Mouse (Mus musculus) erythroblast, embryonic 14.5 days (primary cell): Measurements from ENCODE around the gene Ubr7. TPM values are rescaled to one million over a fixed set of nuclear protein-coding genes. Genes with fewer than 3 reads are reported as not detected.

Source experiments
- H3K27me3 ChIP-seq: 2 replicates; pipeline ENCODE4 v1.6.1; 2012; ENCODE audit warnings: inconsistent platforms; ENCODE audit not compliant: control insufficient read depth
- H3K36me3 ChIP-seq: 2 replicates; pipeline ENCODE4 v1.6.1; 2012; ENCODE audit warnings: mild to moderate bottlenecking, inconsistent platforms; ENCODE audit not compliant: control insufficient read depth
- H3K4me1 ChIP-seq: 2 replicates; pipeline ENCODE4 v1.6.1; 2012; ENCODE audit warnings: inconsistent platforms; ENCODE audit not compliant: control insufficient read depth
- H3K4me3 ChIP-seq: replicated peaks from 2 replicates; pipeline ENCODE3; 2012; ENCODE audit warnings: moderate library complexity, mild to moderate bottlenecking, inconsistent platforms
- H3K9me3 ChIP-seq: 2 replicates; pipeline ENCODE4 v1.6.1; 2012; ENCODE audit warnings: low read length, inconsistent platforms, mixed read lengths; ENCODE audit not compliant: control insufficient read depth
- GATA1 ChIP-seq: IDR thresholded peaks from 2 replicates; pipeline ENCODE4 v1.6.1; 2012; ENCODE audit warnings: low read length, inconsistent platforms, mixed read lengths
- TAL1 ChIP-seq: IDR thresholded peaks from 3 replicates; pipeline ENCODE4 v1.6.1; 2012; ENCODE audit warnings: low read length, inconsistent platforms, mixed read lengths
- polyA plus RNA-seq: library from polyadenylated mRNA; stranded (reverse); fragments of >175 nt; gene quantifications from 2 replicates; pipeline ENCODE4 v1.2.3, GENCODE M21; 2012

The Ubr7 gene
- polyA plus RNA-seq, 1 experiment, result 1.8 TPM

DNA sequence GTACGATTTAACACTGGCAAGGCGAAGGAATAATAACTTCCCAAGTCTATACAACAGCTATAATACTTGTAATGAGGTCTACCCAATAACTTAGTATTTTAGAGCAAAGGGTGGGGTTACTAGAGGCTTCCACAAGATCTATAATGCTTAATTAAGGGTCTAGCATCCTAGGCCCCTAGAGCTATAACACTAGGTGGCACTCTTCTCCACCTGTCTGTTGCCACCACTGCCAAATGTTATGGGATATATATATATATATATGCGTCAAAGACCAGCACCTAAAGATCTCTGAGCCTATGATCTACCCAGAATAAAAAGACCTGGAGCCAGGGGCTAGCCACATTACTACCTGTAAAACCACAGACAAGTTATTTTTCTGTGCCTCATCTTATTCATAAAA lies 17.5 kb upstream of the Ubr7 start:
- no peak for TF ChIP-seq TAL1
- no peak for TF ChIP-seq GATA1
- peaks cover 26% of the 10 kb centered on the region for H3K4me1 ChIP-seq
- H3K27me3 ChIP-seq, result no peaks in the 10 kb centered on the region
- peaks cover 27% of the 10 kb centered on the region for H3K36me3 ChIP-seq
- H3K4me3 ChIP-seq, result no peak overlapping the region
- H3K9me3 ChIP-seq, result no peaks in the 10 kb centered on the region

DNA sequence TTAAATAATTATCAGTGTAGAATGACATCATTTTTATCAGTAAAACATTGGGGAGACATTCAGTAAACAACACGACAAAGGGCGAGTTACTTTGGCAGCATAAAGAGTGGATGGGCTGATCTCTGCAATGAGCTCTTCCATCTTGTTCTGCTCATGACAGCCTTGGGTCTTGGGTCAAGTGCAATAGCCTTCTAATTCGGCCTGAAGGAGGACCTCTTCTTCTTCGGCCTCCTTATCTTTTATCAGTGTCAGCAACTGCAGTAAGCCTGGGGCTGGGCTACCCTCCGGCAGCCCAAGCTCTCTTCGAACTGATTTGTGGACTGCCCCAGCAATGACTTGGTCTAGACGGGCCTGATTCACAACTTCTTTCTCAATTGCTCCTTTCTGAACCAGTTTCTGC lies 15.7 kb upstream of the Ubr7 start:
- Histone ChIP-seq H3K9me3 (no peaks in the 10 kb centered on the region), H3K36me3 (peaks cover 45% of the 10 kb centered on the region), H3K27me3 (no peaks in the 10 kb centered on the region), H3K4me3 (no peak overlapping the region), H3K4me1 (peaks cover 32% of the 10 kb centered on the region)
- no peak for TF ChIP-seq TAL1
- no peak for TF ChIP-seq GATA1

DNA sequence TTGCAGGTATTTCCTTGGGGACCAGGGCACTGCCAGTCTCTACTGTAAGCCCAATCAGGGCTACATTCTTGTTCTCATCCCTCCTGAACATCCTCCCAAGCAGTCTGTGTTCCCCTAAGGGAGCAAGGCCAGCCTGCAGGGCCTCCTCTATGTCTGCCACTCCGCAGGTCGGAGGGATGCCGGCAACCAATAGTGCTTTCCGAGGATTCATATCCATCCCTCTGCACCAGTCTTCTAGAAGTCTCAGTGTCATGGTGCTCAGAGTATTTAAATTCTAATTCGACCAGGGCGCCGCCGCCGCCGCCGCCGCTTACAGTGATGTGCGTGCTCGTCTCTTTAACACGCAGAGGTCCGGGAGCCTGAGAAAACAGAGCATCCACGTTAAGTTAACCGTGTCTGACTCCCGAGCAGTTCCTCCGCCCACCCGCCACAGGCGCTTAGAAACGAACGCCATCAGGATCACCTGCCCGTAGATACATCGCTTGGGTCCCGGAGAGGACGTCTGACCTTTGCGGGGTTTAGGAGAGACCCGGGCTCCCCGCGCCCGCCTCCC lies 14.7 kb upstream of the Ubr7 start:
- TF ChIP-seq TAL1 (no peak), GATA1 (no peak)
- Histone ChIP-seq H3K36me3 (peaks cover 55% of the 10 kb centered on the region), H3K4me1 (peaks cover 32% of the 10 kb centered on the region), H3K9me3 (no peaks in the 10 kb centered on the region), H3K27me3 (no peaks in the 10 kb centered on the region), H3K4me3 (peak overlapping the region; percentile 76)

DNA sequence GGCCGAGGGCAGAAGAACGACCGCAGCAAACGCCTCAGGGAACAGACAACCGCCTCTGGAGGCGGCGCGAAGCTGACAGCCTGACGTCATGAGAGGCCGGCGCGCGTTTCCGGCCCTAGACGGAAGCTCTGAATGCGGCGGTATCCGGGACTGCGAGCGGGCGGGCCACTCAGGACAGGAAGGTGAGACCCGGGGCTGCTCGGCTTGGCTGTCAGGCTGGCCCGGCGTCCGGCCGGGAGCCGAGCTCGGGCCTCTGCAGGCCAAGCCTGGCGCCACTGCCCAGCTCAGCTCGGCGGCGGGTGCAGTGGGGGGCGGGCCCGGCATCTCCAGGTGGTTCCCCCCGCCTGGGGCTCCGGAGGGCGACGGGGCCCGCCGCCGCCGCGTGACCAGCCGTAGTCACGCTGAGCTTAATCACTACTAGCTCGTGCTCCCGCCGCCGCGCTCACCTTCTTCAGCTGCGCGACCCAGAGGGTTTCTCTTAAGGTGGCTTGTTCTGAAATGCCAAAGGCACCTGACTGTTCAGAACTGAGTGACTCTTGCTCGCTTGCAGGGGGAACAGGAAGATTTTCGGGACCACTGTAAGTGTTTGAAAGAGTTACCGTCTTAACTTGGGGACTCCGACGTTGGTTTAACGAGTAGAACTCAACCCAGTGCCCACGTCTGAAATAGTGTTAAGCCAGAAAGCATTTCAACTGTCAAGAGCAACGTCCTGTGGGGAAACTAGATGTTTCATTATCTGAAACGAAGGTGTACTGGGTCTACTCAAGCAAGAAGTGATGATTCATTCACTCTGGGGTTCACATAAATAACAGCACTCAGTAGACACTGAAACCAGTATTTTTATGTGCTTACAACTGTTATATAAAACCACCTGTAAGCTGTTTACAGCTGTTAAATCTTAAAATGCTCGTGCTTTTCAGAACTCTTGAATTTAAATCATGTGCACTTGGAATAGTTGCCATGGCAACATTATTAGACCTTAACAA lies 13.9 kb upstream of the Ubr7 start, which contains the start of the genes Moap1 and Tmem251:
Gene Moap1, minus strand, starts transcription at position 73 of the 986 bp plus-strand sequence.
Gene Tmem251, plus strand, starts transcription at position 174 of the 986 bp plus-strand sequence.
- TF ChIP-seq GATA1, result no peak
- TF ChIP-seq TAL1, result no peak
- H3K4me1 ChIP-seq, result peaks cover 34% of the 10 kb centered on the region
- peaks cover 63% of the 10 kb centered on the region for H3K36me3 ChIP-seq
- H3K9me3 ChIP-seq, result no peaks in the 10 kb centered on the region
- H3K4me3 ChIP-seq, result peak within 1 kb of the TSS; percentile 76
- no peaks in the 10 kb centered on the region for H3K27me3 ChIP-seq

DNA sequence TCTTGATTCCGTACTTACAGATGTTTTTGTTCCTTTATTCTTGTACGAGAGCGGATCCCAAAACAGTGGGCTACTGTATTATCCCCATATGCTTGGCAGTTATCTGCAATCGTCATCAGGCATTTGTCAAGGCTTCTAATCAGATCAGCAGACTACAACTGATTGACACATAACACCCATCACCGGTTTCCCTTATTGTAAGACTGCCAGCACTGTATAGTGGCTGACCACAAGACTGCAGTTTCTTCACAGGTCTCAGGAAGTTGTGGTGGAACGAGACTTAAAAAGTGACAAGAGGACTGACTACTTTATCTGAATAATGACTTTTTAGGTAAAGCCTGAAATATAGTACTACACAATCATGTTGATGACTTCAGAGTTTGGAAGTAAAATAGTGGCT lies 12.9 kb upstream of the Ubr7 start:
- H3K4me3 ChIP-seq, result peak overlapping the region; percentile 76
- H3K36me3 ChIP-seq, result peaks cover 69% of the 10 kb centered on the region
- peaks cover 38% of the 10 kb centered on the region for H3K4me1 ChIP-seq
- H3K9me3 ChIP-seq, result no peaks in the 10 kb centered on the region
- TF ChIP-seq GATA1 (peak; percentile 77), TAL1 (no peak)
- no peaks in the 10 kb centered on the region for H3K27me3 ChIP-seq

DNA sequence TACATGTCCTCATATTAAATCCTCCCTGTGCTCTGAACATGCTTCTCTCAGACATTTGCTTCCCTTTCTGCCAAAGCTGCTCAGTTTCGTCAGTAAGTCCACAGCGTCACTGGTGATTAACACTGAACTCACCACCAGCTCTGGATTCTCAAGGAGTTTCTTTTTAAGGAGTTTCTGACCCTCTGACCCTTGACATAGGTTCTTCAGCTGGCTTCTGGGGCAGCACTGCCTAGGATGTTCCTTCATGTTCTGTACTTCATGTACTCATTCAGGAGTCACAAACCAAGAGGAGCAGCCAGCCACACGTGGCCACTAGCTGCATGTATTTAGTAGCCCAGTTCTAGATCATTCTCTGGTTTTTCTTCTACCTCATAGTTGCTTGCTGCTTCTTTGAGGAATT lies 9.5 kb upstream of the Ubr7 start:
- TF ChIP-seq GATA1, result no peak
- TF ChIP-seq TAL1, result no peak
- no peak overlapping the region for H3K4me3 ChIP-seq

DNA sequence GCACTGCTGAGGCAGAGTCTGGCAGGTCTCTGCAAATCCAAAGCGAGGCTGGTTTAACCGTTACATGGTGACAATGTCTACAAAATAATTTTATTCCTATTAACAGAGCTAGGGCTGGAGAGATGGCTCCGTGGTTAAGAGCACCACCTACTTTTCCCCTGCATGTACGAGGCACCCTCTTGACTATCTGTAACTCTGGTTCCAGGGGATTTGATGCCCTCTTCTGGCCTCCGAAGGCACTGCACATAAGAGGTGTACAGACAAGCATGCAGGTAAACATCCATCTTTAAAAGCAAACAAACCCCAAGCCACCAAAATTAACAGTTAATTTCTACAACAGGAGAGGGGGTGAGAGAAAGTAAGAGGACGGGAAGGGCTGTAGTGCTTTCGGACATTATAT lies 1.5 kb upstream of the Ubr7 start:
- TF ChIP-seq GATA1 (no peak), TAL1 (no peak)
- Histone ChIP-seq H3K9me3 (peaks cover 2% of the 10 kb centered on the region; the same call in 1 of the 2 replicates), H3K36me3 (peaks cover 47% of the 10 kb centered on the region), H3K27me3 (no peaks in the 10 kb centered on the region), H3K4me1 (peaks cover 44% of the 10 kb centered on the region), H3K4me3 (peak overlapping the region; percentile 97)

More for the DNA sequence above, 9.5 kb upstream of the Ubr7 start:
- Histone ChIP-seq H3K27me3 (no peaks in the 10 kb centered on the region), H3K36me3 (peaks cover 55% of the 10 kb centered on the region), H3K4me1 (peaks cover 24% of the 10 kb centered on the region), H3K9me3 (no peaks in the 10 kb centered on the region)

DNA sequence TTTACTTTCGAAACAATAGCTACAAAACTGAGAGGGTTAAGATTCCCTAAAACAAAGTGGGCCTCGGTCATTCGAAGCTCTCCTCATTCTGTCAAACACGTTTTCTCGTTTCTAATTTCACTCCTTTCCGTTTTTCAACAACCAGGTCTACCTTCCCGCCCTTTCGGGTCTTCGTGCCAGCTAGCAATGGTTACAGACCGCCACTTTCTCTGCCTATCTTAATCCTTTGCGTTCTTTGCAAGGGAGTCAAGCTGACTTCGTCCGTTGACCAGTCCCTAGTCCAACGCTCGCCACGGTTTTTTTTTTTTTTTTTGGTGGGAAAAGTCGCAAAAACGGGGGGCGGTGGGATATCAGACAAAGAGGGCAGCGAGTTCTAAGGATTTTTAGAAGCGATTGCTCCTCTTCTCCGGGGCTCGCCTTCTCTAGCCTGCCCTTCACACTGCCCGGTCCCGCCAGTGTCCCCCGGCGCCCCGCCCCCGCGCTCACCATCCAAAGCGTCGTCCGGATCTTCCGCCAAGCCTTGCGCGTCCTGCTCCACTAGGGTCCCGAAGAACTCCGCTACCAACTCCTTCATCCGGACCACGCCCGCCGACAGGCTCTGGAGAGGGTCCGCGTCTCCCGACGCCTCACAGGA lies 595 bp upstream of the Ubr7 start:
- no peaks in the 10 kb centered on the region for H3K27me3 ChIP-seq
- peak overlapping the region; percentile 97 for H3K4me3 ChIP-seq
- H3K4me1 ChIP-seq, result peaks cover 44% of the 10 kb centered on the region
- no peak for TF ChIP-seq GATA1
- no peak for TF ChIP-seq TAL1
- peaks cover 2% of the 10 kb centered on the region; the same call in 1 of the 2 replicates for H3K9me3 ChIP-seq
- peaks cover 52% of the 10 kb centered on the region for H3K36me3 ChIP-seq

DNA sequence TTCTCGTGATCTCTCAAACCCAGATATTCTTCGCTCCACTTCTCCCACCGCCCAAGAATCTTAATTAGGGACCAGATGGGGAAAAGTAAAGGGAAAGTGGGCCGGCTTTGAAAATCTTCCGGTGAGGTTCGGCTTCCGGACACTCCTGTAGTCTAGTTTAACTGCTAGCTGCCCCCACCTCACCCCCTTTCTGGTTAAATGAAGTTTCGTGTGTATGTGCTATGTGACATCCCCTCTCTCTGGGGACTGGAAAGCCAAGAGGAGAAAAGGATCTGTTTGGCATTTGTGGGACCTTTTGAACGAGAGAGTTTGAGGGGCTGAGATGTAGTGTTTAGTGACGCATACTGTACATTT lies 613 bp downstream of the Ubr7 start, which contains the start of gene Gm20604:
Gene Gm20604, minus strand, starts transcription at position 270 of the 354 bp plus-strand sequence.
- TF ChIP-seq TAL1, result no peak
- no peak for TF ChIP-seq GATA1
- Histone ChIP-seq H3K4me3 (peak within 1 kb of the TSS; percentile 97), H3K36me3 (peaks cover 56% of the 10 kb centered on the region), H3K27me3 (no peaks in the 10 kb centered on the region), H3K4me1 (peaks cover 44% of the 10 kb centered on the region), H3K9me3 (peaks cover 2% of the 10 kb centered on the region; the same call in 1 of the 2 replicates)
